Mouse (Mus musculus): ENCODE data around the gene Ost4. TPM values are rescaled to one million over a fixed set of nuclear protein-coding genes. Genes with fewer than 3 reads are reported as not detected.

The Ost4 gene
- polyA plus RNA-seq, 1 experiment from 2014 or later = 517 TPM

GRCm38 (mm10) chr5:30879347-30879943 lies 28.1 kb downstream of the Ost4 start:
- DNase-seq (ENCODE audit: low spot score) (no peak), ATAC-seq (replicated peaks; ENCODE audit: low FRiP score, low read depth) (no peak)
- Histone ChIP-seq H3K27me3 (ENCODE audit: insufficient read depth, low read length) (no peaks in the 10 kb centered on the region), H3K36me3 (ENCODE audit: insufficient read depth, low read length) (peaks cover 27% of the 10 kb centered on the region), H3K9me3 (replicated peaks; ENCODE audit: low read length) (no peaks in the 10 kb centered on the region), H3K4me3 (replicated peaks; ENCODE audit: low read depth, low read length) (no peak overlapping the region), H3K27ac (no peak overlapping the region), H3K4me1 (replicated peaks; ENCODE audit: insufficient read depth, low read length) (no peaks in the 10 kb centered on the region), H3K9ac (ENCODE audit: low read depth, low read length) (no peak overlapping the region), H3K4me2 (ENCODE audit: low read length) (no peak overlapping the region)
- WGBS = 69% methylated on average over 5 of the region's 5 CpGs
- peak; percentile 43; the same call in 1 of the 2 replicates for TF ChIP-seq CTCF (IDR thresholded peaks at IDR 0.05; ENCODE audit: low read depth)

- TF ChIP-seq CTCF (IDR thresholded peaks at IDR 0.05; ENCODE audit: low read depth) = no peak
- H3K36me3 ChIP-seq (ENCODE audit: insufficient read depth, low read length) = peaks cover 35% of the 10 kb centered on the region
- ATAC-seq (replicated peaks; ENCODE audit: low FRiP score, low read depth) (no peak), DNase-seq (ENCODE audit: low spot score) (no peak)
- H3K27ac ChIP-seq = no peak overlapping the region
- no peaks in the 10 kb centered on the region for H3K9me3 ChIP-seq (replicated peaks; ENCODE audit: low read length)
- 57% methylated on average over 6 of the region's 6 CpGs for WGBS
- no peak overlapping the region for H3K4me2 ChIP-seq (ENCODE audit: low read length)
- no peak overlapping the region for H3K4me3 ChIP-seq (replicated peaks; ENCODE audit: low read depth, low read length)
- no peaks in the 10 kb centered on the region for H3K4me1 ChIP-seq (replicated peaks; ENCODE audit: insufficient read depth, low read length)
- H3K27me3 ChIP-seq (ENCODE audit: insufficient read depth, low read length) = no peaks in the 10 kb centered on the region
- H3K9ac ChIP-seq (ENCODE audit: low read depth, low read length) = no peak overlapping the region
Measured at GRCm38 (mm10) chr5:30878616-30879015, 29.0 kb downstream of the Ost4 start.

- Histone ChIP-seq H3K4me3 (replicated peaks; ENCODE audit: low read depth, low read length) (no peak overlapping the region), H3K36me3 (ENCODE audit: insufficient read depth, low read length) (peaks cover 58% of the 10 kb centered on the region), H3K9ac (ENCODE audit: low read depth, low read length) (no peak overlapping the region), H3K4me2 (ENCODE audit: low read length) (no peak overlapping the region), H3K27me3 (ENCODE audit: insufficient read depth, low read length) (no peaks in the 10 kb centered on the region), H3K27ac (no peak overlapping the region), H3K4me1 (replicated peaks; ENCODE audit: insufficient read depth, low read length) (peaks cover 6% of the 10 kb centered on the region), H3K9me3 (replicated peaks; ENCODE audit: low read length) (no peaks in the 10 kb centered on the region)
- DNase-seq (ENCODE audit: low spot score) (no peak), ATAC-seq (replicated peaks; ENCODE audit: low FRiP score, low read depth) (no peak)
- 90% methylated on average over 7 of the region's 7 CpGs for WGBS
- TF ChIP-seq CTCF (IDR thresholded peaks at IDR 0.05; ENCODE audit: low read depth) = no peak
Measured at GRCm38 (mm10) chr5:30874365-30874764, 33.2 kb downstream of the Ost4 start.

GRCm38 (mm10) chr5:30872574-30872973 lies 35.0 kb downstream of the Ost4 start:
- WGBS = 96% methylated on average over 9 of the region's 9 CpGs
- no peak overlapping the region for H3K4me3 ChIP-seq (replicated peaks; ENCODE audit: low read depth, low read length)
- peaks cover 6% of the 10 kb centered on the region for H3K4me1 ChIP-seq (replicated peaks; ENCODE audit: insufficient read depth, low read length)
- no peak overlapping the region for H3K9ac ChIP-seq (ENCODE audit: low read depth, low read length)
- H3K27ac ChIP-seq = no peak overlapping the region
- H3K4me2 ChIP-seq (ENCODE audit: low read length) = no peak overlapping the region
- peaks cover 58% of the 10 kb centered on the region for H3K36me3 ChIP-seq (ENCODE audit: insufficient read depth, low read length)
- TF ChIP-seq CTCF (IDR thresholded peaks at IDR 0.05; ENCODE audit: low read depth) = no peak
- no peaks in the 10 kb centered on the region for H3K9me3 ChIP-seq (replicated peaks; ENCODE audit: low read length)
- H3K27me3 ChIP-seq (ENCODE audit: insufficient read depth, low read length) = no peaks in the 10 kb centered on the region
- ATAC-seq (replicated peaks; ENCODE audit: low FRiP score, low read depth) = no peak
- DNase-seq (ENCODE audit: low spot score) = no peak

- no peak for ATAC-seq (replicated peaks; ENCODE audit: low FRiP score, low read depth)
- H3K27me3 ChIP-seq (ENCODE audit: insufficient read depth, low read length) = no peaks in the 10 kb centered on the region
- H3K4me1 ChIP-seq (replicated peaks; ENCODE audit: insufficient read depth, low read length) = peaks cover 6% of the 10 kb centered on the region
- DNase-seq (ENCODE audit: low spot score) = no peak
- H3K4me3 ChIP-seq (replicated peaks; ENCODE audit: low read depth, low read length) = peak overlapping the region; percentile 98
- TF ChIP-seq CTCF (IDR thresholded peaks at IDR 0.05; ENCODE audit: low read depth) = no peak
- no peaks in the 10 kb centered on the region for H3K9me3 ChIP-seq (replicated peaks; ENCODE audit: low read length)
- peaks cover 37% of the 10 kb centered on the region for H3K36me3 ChIP-seq (ENCODE audit: insufficient read depth, low read length)
- H3K27ac ChIP-seq = peak overlapping the region; percentile 68
- 13% methylated on average over 2 of the region's 2 CpGs for WGBS
- H3K9ac ChIP-seq (ENCODE audit: low read depth, low read length) = peak overlapping the region; percentile 92
- H3K4me2 ChIP-seq (ENCODE audit: low read length) = peak overlapping the region; percentile 64
Measured at GRCm38 (mm10) chr5:30870131-30870406, 37.5 kb downstream of the Ost4 start.

GRCm38 (mm10) chr5:30869405-30870130 lies 38.0 kb downstream of the Ost4 start:
- peak overlapping the region; percentile 68 for H3K27ac ChIP-seq
- under 1% methylated on average over 63 of the region's 63 CpGs for WGBS
- H3K9ac ChIP-seq (ENCODE audit: low read depth, low read length) = peak overlapping the region; percentile 92
- no peaks in the 10 kb centered on the region for H3K27me3 ChIP-seq (ENCODE audit: insufficient read depth, low read length)
- H3K4me2 ChIP-seq (ENCODE audit: low read length) = peak overlapping the region; percentile 64
- H3K4me1 ChIP-seq (replicated peaks; ENCODE audit: insufficient read depth, low read length) = peaks cover 6% of the 10 kb centered on the region
- peaks cover 32% of the 10 kb centered on the region for H3K36me3 ChIP-seq (ENCODE audit: insufficient read depth, low read length)
- no peaks in the 10 kb centered on the region for H3K9me3 ChIP-seq (replicated peaks; ENCODE audit: low read length)
- ATAC-seq (replicated peaks; ENCODE audit: low FRiP score, low read depth) (peak; percentile 89), DNase-seq (ENCODE audit: low spot score) (peak; percentile 94)
- peak overlapping the region; percentile 98 for H3K4me3 ChIP-seq (replicated peaks; ENCODE audit: low read depth, low read length)
- TF ChIP-seq CTCF (IDR thresholded peaks at IDR 0.05; ENCODE audit: low read depth) = 0 out of 2 replicates have a peak, but pooled peaks have one; percentile 19

Measured in kidney, postnatal 0 days (tissue).